Mouse (Mus musculus): ENCODE results near the gene Gmpr.

DNA sequence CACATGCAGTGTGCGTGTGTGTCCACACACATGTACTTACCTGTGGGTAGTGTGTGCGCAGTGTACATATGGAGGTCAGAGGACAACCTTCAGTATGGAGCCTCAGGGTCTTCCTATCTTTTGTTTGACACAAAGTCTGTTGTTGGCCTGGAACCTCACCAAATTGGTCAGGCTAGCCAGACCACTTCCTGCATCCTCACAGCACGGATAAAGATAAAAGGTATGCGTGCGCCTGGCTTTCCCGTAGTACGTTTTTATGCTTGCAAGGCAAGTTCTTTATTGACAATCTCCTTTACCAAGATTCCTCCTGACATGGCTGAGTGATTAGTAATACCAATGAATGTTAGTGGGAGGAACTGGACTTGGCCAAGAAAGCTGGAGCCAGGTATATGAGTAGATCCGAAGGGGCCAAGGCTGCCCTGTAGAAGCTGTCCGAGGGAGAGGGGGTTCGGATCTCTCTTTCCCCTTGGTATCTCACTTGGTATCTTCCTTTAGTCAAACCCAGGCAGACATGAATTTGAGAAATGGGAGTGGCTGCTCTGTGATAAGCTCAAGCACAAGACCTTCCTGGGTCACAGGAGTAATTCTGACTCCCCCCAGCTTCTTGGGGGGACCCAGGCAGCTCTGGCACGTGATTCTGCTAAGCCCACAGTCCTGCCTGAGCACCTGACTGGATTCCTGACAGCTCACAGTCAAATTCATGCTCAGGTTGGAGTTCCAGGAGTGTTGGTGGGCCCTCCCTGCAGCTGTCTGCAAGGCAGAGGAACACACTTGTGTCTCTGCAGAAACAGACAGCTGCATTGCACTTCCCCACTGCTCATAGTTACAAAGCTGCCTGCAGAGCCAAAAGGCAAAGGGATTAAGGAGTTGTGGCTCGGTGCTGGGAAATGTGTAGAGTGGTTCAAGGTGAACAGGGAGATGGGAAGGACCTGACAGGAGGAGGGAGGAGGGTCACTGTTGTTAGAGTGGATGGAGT is 6.1 kb downstream of the Gmpr start:
- TF ChIP-seq CTCF (IDR thresholded peaks at IDR 0.05; ENCODE audit: low read depth, low read length) (no peak), EP300 (IDR thresholded peaks at IDR 0.05; ENCODE audit: insufficient read depth, low read depth, low read length) (no peak)
